9 mouse cellular contexts compared by ENCODE assay signal in the genomic region with DNA sequence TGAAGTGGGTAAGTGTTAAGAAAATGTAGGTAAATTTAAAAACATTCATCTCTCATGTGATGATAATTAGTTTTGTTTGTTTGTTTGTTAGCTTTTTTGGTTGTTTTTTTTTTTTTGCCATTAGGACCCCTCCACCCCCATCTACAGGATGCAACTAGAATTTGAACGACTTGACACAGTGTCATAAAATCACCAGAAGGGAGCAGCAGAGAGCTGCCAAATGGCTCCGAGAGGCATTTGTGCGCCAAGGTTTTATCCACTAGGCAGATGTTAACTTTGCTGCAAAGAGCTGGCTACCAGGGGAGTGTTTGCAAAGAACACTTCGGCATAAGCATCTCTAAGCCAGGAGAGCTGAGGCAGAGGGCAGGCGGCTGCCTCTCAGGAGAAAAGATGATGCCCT.
DNase-seq lines count a peak whose midpoint lies in the region; ATAC-seq and TF ChIP-seq lines count a peak whose summit lies in the region.
"Had no signal": no experiment of that assay in that cellular context is flagged by ENCODE, and none has a peak within 500 bp of the region (broad histone marks: within the 10 kb centered on the region; RNA-seq: fewer than 3 reads in every experiment).

No protein-coding gene starts in this region.

- no peak overlapping the region; the same call in 1 of the 2 replicates for H3K4me2 ChIP-seq in heart, embryonic 12.5 days
- H3K4me2 ChIP-seq in CH12.LX (ENCODE audit: insufficient read depth, low read depth, poor library complexity, severe bottlenecking): peak overlapping the region; percentile 39

- in situ Hi-C loops in CH12.LX (cut with MboI; ENCODE audit: low pct_ligation_motif_present, low pct_unique_long_range_greater_than_20kb, low sequenced_read_pairs): no loop called here

- DNase-seq in heart, adult 11 months: peak; percentile 30
- DNase-seq in CH12.LX (ENCODE audit: extremely low read depth): peak; percentile 83
- peak; percentile 17 for DNase-seq in cerebellum, adult 8-10 months
- DNase-seq in layer of hippocampus, adult 8-10 months (ENCODE audit: low spot score in 2 of 2): peak; percentile 15 to 48

- TF ChIP-seq RAD21 in CH12.LX (IDR thresholded peaks at IDR 0.05; ENCODE audit: low read depth, low read length): peak; percentile 83

- TF ChIP-seq EP300 in CH12.LX (IDR thresholded peaks at IDR 0.05; ENCODE audit: low read length): no peak

- 5% methylated on average over 5 of the region's 5 CpGs for WGBS in heart, embryonic 12.5 days
- 4% methylated on average over 5 of the region's 5 CpGs for WGBS in small intestine, adult 2 months

- peak; percentile 32 to 96; a peak in 3 of 4 replicates for TF ChIP-seq CTCF in CH12.LX (conservative IDR thresholded peaks at IDR 0.05 in 1 of 2, IDR thresholded peaks at IDR 0.05 in 1 of 2; ENCODE audit: low read depth in 2 of 2, low read length in 2 of 2)
- peak; percentile 70; the same call in 1 of the 2 replicates for TF ChIP-seq CTCF in small intestine, adult 2 months (IDR thresholded peaks at IDR 0.05; ENCODE audit: extremely low read depth, insufficient read length, insufficient replicate concordance, low read depth, low read length)

- H3K36me3 ChIP-seq in heart, embryonic 12.5 days: no peaks in the 10 kb centered on the region
- no peaks in the 10 kb centered on the region for H3K36me3 ChIP-seq in CH12.LX (replicated peaks in 1 of 2; ENCODE audit: control insufficient read depth in 1 of 2, insufficient read depth in 1 of 2, low read length in 1 of 2)
- H3K36me3 ChIP-seq in small intestine, adult 2 months (ENCODE audit: control insufficient read depth, insufficient read depth, low read length): no peaks in the 10 kb centered on the region
- H3K36me3 ChIP-seq: embryonic facial prominence, embryonic 12.5 days had no signal

- no peaks in the 10 kb centered on the region for H3K79me2 ChIP-seq in CH12.LX (replicated peaks; ENCODE audit: control insufficient read depth, extremely low read depth, insufficient read depth, poor library complexity, severe bottlenecking)

- H3K27me3 ChIP-seq in heart, embryonic 12.5 days (replicated peaks): no peaks in the 10 kb centered on the region
- H3K27me3 ChIP-seq in CH12.LX (replicated peaks): peaks cover 2% of the 10 kb centered on the region
- H3K27me3 ChIP-seq in small intestine, adult 2 months (ENCODE audit: control insufficient read depth, insufficient read depth, low read length): no peaks in the 10 kb centered on the region
- H3K27me3 ChIP-seq: embryonic facial prominence, embryonic 12.5 days had no signal

- no peak overlapping the region for H3K27ac ChIP-seq in heart, embryonic 12.5 days (ENCODE audit: poor library complexity, severe bottlenecking)
- no peak overlapping the region for H3K27ac ChIP-seq in CH12.LX (ENCODE audit: insufficient read depth, low read depth)
- no peak overlapping the region for H3K27ac ChIP-seq in small intestine, adult 2 months (ENCODE audit: insufficient read depth, low read depth, low read length)
- H3K27ac ChIP-seq: embryonic facial prominence, embryonic 12.5 days had no signal

- no peaks in the 10 kb centered on the region for H3K4me1 ChIP-seq in heart, embryonic 12.5 days (replicated peaks)
- peaks cover 3 to 5% of the 10 kb centered on the region in 2 experiments; a peak in 3 of 4 replicates for H3K4me1 ChIP-seq in CH12.LX (ENCODE audit: control insufficient read depth in 1 of 2, insufficient read depth in 2 of 2)
- H3K4me1 ChIP-seq in small intestine, adult 2 months (ENCODE audit: control insufficient read depth, insufficient read depth, insufficient read length, low read length): no peaks in the 10 kb centered on the region

- dilution Hi-C loops in CH12.LX (cut with MboI; ENCODE audit: extremely low pct_ligation_motif_present, extremely low pct_unique_long_range_greater_than_20kb, low sequenced_read_pairs): no loop called here

- no peak overlapping the region; the same call in 1 of the 2 replicates for H3K4me3 ChIP-seq in heart, embryonic 12.5 days
- H3K4me3 ChIP-seq in CH12.LX (replicated peaks in 1 of 3; ENCODE audit: low read depth in 2 of 3, low read length in 2 of 3, poor library complexity in 1 of 3): peak overlapping the region in 2 of 3 experiments; percentile 10 to 52
- no peak overlapping the region for H3K4me3 ChIP-seq in small intestine, adult 2 months (ENCODE audit: low read depth, low read length)

- no peak overlapping the region for H3K9ac ChIP-seq in heart, embryonic 12.5 days
- H3K9ac ChIP-seq in CH12.LX (ENCODE audit: insufficient read depth, low read depth): no peak overlapping the region
- H3K9ac ChIP-seq: embryonic facial prominence, embryonic 12.5 days had no signal

- no peaks in the 10 kb centered on the region for H3K9me3 ChIP-seq in heart, embryonic 12.5 days (replicated peaks)
- H3K9me3 ChIP-seq in CH12.LX (replicated peaks; ENCODE audit: low read length): no peaks in the 10 kb centered on the region
- H3K9me3 ChIP-seq: embryonic facial prominence, embryonic 12.5 days had no signal

- no peak for TF ChIP-seq POLR2A in CH12.LX (IDR thresholded peaks at IDR 0.05; ENCODE audit: low read depth, low read length)
- no peak for TF ChIP-seq POLR2A in small intestine, adult 2 months (IDR thresholded peaks at IDR 0.05; ENCODE audit: low read depth, low read length)

- no peak for ATAC-seq in heart, embryonic 12.5 days (ENCODE audit: insufficient number of reproducible peaks, low FRiP score)
- peak; percentile 57 for ATAC-seq in granulocyte monocyte progenitor cell, adult 5-6 weeks (replicated peaks; ENCODE audit: poor library complexity, severe bottlenecking)
- peak; percentile 62 for ATAC-seq in megakaryocyte, adult 5-6 weeks (ENCODE audit: poor library complexity, severe bottlenecking)

TF ChIP-seq in CH12.LX, 34 proteins besides CTCF, POLR2A, EP300 and RAD21:
- TF ChIP-seq SIN3A (IDR thresholded peaks at IDR 0.05; ENCODE audit: low read length) (0 out of 2 replicates have a peak, but pooled peaks have one; percentile 28), ZC3H11A (IDR thresholded peaks at IDR 0.05; ENCODE audit: low read depth, low read length) (no peak), POLR2AphosphoS2 (IDR thresholded peaks at IDR 0.05; ENCODE audit: low read depth, low read length) (no peak), ETS1 (conservative IDR thresholded peaks at IDR 0.05; ENCODE audit: low read depth, low read length) (no peak), ELF1 (IDR thresholded peaks at IDR 0.05; ENCODE audit: low read depth, low read length) (no peak), MAFK (IDR thresholded peaks at IDR 0.05; ENCODE audit: insufficient replicate concordance, low read length) (peak; percentile 42; the same call in 1 of the 2 replicates), GABPA (IDR thresholded peaks at IDR 0.05; ENCODE audit: insufficient replicate concordance, low read depth, low read length) (no peak), SMC3 (IDR thresholded peaks at IDR 0.05; ENCODE audit: low read depth, low read length) (peak; percentile 61), NELFE (IDR thresholded peaks at IDR 0.05; ENCODE audit: low read depth, low read length) (peak; percentile 36; the same call in 1 of the 2 replicates), ZNF384 (IDR thresholded peaks at IDR 0.05; ENCODE audit: low read depth, low read length) (peak; percentile 89), CHD2 (IDR thresholded peaks at IDR 0.05; ENCODE audit: low read length) (no peak), IRF4 (IDR thresholded peaks at IDR 0.05; ENCODE audit: low read depth, low read length) (no peak), TCF12 (IDR thresholded peaks at IDR 0.05; ENCODE audit: low read depth, low read length) (no peak), MEF2A (IDR thresholded peaks at IDR 0.05; ENCODE audit: borderline replicate concordance, low read depth, low read length) (no peak), JUN (IDR thresholded peaks at IDR 0.05; ENCODE audit: insufficient read depth, low read depth, low read length) (no peak), MYC (IDR thresholded peaks at IDR 0.05; ENCODE audit: low read depth, low read length) (0 out of 2 replicates have a peak, but pooled peaks have one; percentile 13), RCOR1 (conservative IDR thresholded peaks at IDR 0.05; ENCODE audit: low read depth, low read length) (no peak), HCFC1 (IDR thresholded peaks at IDR 0.05; ENCODE audit: low read depth, low read length) (no peak), MXI1 (IDR thresholded peaks at IDR 0.05; ENCODE audit: low read depth, low read length) (no peak), ZMIZ1 (IDR thresholded peaks at IDR 0.05; ENCODE audit: low read depth, low read length) (no peak), USF1 (IDR thresholded peaks at IDR 0.05; ENCODE audit: low read depth, low read length) (no peak), UBTF (IDR thresholded peaks at IDR 0.05; ENCODE audit: low read depth, low read length) (no peak), MAZ (IDR thresholded peaks at IDR 0.05; ENCODE audit: low read depth, low read length) (no peak), BHLHE40 (IDR thresholded peaks at IDR 0.05; ENCODE audit: low read depth, low read length) (no peak), NRF1 (IDR thresholded peaks at IDR 0.05; ENCODE audit: low read depth, low read length) (no peak), TBP (conservative IDR thresholded peaks at IDR 0.05; ENCODE audit: low read depth, low read length) (no peak), MAX (IDR thresholded peaks at IDR 0.05; ENCODE audit: low read length) (no peak), JUND (conservative IDR thresholded peaks at IDR 0.05; ENCODE audit: low read depth, low read length) (no peak), USF2 (conservative IDR thresholded peaks at IDR 0.05; ENCODE audit: low read depth, low read length) (no peak), KAT2A (IDR thresholded peaks at IDR 0.05; ENCODE audit: insufficient replicate concordance, low read length) (no peak), ZKSCAN1 (IDR thresholded peaks at IDR 0.05; ENCODE audit: borderline replicate concordance, low read depth, low read length) (no peak)

Comparison
In these comparisons a context has a peak if more than half of its experiments do, and no peak if none do; other contexts are left out.
1. DNase-seq: peak in every context shown above with its lines; median percentile 83 in CH12.LX; 32 in layer of hippocampus, adult 8-10 months; 30 in heart, adult 11 months; 17 in cerebellum, adult 8-10 months.
2. H3K4me3 ChIP-seq: peak in CH12.LX (2 of 3); none in heart, embryonic 12.5 days (single experiment) and small intestine, adult 2 months (single experiment).